Mouse (Mus musculus) CD4-positive naive resting alpha-beta T cell, adult 57 days (primary cell): ENCODE results near the gene Asxl2. TPM values are rescaled to one million over a fixed set of nuclear protein-coding genes. Genes with fewer than 3 reads are reported as not detected.

Experiments used
- total RNA-seq: library from RNA; stranded (reverse); gene quantifications from one replicate; pipeline ENCODE4 v1.2.4, GENCODE M21; 2023

Gene Asxl2
- 90.7 TPM for total RNA-seq

DNA sequence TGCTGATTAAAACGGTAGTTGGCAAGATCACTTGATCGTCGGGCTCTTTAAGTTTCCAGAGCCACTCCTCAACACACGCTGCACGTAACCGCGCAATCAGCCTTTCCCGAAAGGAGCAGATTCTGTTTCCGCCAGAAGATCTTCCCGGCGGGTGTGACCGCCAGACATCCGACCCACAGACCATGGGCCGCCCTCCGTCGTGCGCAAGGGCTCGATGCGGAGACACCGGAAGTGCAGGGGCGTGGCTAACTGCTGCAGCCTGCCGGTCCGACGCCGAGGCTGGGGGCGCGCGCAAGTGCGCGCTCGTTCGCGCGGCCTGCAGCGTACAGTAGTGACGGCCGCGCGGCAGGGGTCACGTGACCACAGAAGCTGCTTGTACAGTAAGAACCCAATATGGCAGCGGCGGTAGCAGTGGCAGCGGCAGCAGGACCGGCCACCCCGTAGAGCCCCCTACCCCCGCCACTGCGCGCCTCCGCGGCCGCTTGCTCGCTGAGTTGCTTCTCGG lies at the start of gene Asxl2:
Gene Asxl2, plus strand, starts transcription at position 328 of the 505 bp plus-strand sequence.

Other genes starting within 250 kb of the Asxl2 start
- 95.8 TPM for gene Rab10, start 116.9 kb upstream of the Asxl2 start, total RNA-seq
- 11.1 TPM for gene Kif3c, start 61.7 kb upstream of the Asxl2 start, total RNA-seq
- gene Dtnb, start 145.5 kb downstream of the Asxl2 start, total RNA-seq: 76.0 TPM